Mouse (Mus musculus): Measurements from ENCODE around the gene Slc23a4.

Slc23a4 gene

GRCm38 (mm10) chr6:34988081-34988761 is at the start of gene Slc23a4:
Gene Slc23a4 (minus strand): TSS chr6:34988404.
- in situ Hi-C loops (cut with MboI, MseI): no loop called here

- in situ Hi-C loops (cut with MboI, MseI): loop anchor here (25.0 kb wide), 1 partner anchor 1596 kb away; no protein-coding TSS in a partner anchor
Measured at GRCm38 (mm10) chr6:35033341-35033740, 45.1 kb upstream of the Slc23a4 start.

GRCm38 (mm10) chr6:35032704-35033103 is 44.5 kb upstream of the Slc23a4 start:
- in situ Hi-C loops (cut with MboI, MseI): loop anchor here (25.0 kb wide), 1 partner anchor 1595 kb away; no protein-coding TSS in a partner anchor

GRCm38 (mm10) chr6:35030811-35031210 is 42.6 kb upstream of the Slc23a4 start:
- in situ Hi-C loops (cut with MboI, MseI): loop anchor here (25.0 kb wide), 1 partner anchor 1594 kb away; no protein-coding TSS in a partner anchor

GRCm38 (mm10) chr6:35030226-35030625 is 42.0 kb upstream of the Slc23a4 start:
- in situ Hi-C loops (cut with MboI, MseI): loop anchor here (25.0 kb wide), 1 partner anchor 1593 kb away; no protein-coding TSS in a partner anchor

GRCm38 (mm10) chr6:35028023-35028422 is 39.8 kb upstream of the Slc23a4 start:
- in situ Hi-C loops (cut with MboI, MseI): loop anchor here (25.0 kb wide), 1 partner anchor 1591 kb away; no protein-coding TSS in a partner anchor

GRCm38 (mm10) chr6:35027257-35027656 is 39.1 kb upstream of the Slc23a4 start:
- in situ Hi-C loops (cut with MboI, MseI): loop anchor here (25.0 kb wide), 1 partner anchor 1590 kb away; no protein-coding TSS in a partner anchor

GRCm38 (mm10) chr6:35016624-35017023 is 28.4 kb upstream of the Slc23a4 start:
- in situ Hi-C loops (cut with MboI, MseI): no loop called here

- in situ Hi-C loops (cut with MboI, MseI): no loop called here
Measured at GRCm38 (mm10) chr6:35011953-35012352, 23.7 kb upstream of the Slc23a4 start.

- in situ Hi-C loops (cut with MboI, MseI): no loop called here
Measured at GRCm38 (mm10) chr6:35010705-35011104, 22.5 kb upstream of the Slc23a4 start.

GRCm38 (mm10) chr6:35002261-35002669 is 14.1 kb upstream of the Slc23a4 start:
- in situ Hi-C loops (cut with MboI, MseI): no loop called here

- in situ Hi-C loops (cut with MboI, MseI): loop anchor here (5.0 kb wide), 1 partner anchor 52 kb away; no protein-coding TSS in a partner anchor
Measured at GRCm38 (mm10) chr6:34999101-34999500, 10.9 kb upstream of the Slc23a4 start.

- in situ Hi-C loops (cut with MboI, MseI): loop anchor here (5.0 kb wide), 1 partner anchor 49 kb away; no protein-coding TSS in a partner anchor
Measured at GRCm38 (mm10) chr6:34996496-34996895, 8.3 kb upstream of the Slc23a4 start.

- in situ Hi-C loops (cut with MboI, MseI): loop anchor here (5.0 kb wide), 1 partner anchor 48 kb away; no protein-coding TSS in a partner anchor
Measured at GRCm38 (mm10) chr6:34995265-34995681, 7.1 kb upstream of the Slc23a4 start.

- in situ Hi-C loops (cut with MboI, MseI): loop anchor here (5.0 kb wide), 1 partner anchor 47 kb away; no protein-coding TSS in a partner anchor
Measured at GRCm38 (mm10) chr6:34994692-34995091, 6.5 kb upstream of the Slc23a4 start.

GRCm38 (mm10) chr6:34989263-34989662 is 1.1 kb upstream of the Slc23a4 start:
- in situ Hi-C loops (cut with MboI, MseI): no loop called here

- in situ Hi-C loops (cut with MboI, MseI): no loop called here
Measured at GRCm38 (mm10) chr6:34987085-34987645, 1.0 kb downstream of the Slc23a4 start.

- in situ Hi-C loops (cut with MboI, MseI): no loop called here
Measured at GRCm38 (mm10) chr6:34980661-34981060, 7.5 kb downstream of the Slc23a4 start.

GRCm38 (mm10) chr6:34979291-34979690 is 8.9 kb downstream of the Slc23a4 start:
- in situ Hi-C loops (cut with MboI, MseI): no loop called here

- in situ Hi-C loops (cut with MboI, MseI): no loop called here
Measured at GRCm38 (mm10) chr6:34971181-34971580, 17.0 kb downstream of the Slc23a4 start.

- in situ Hi-C loops (cut with MboI, MseI): no loop called here
Measured at GRCm38 (mm10) chr6:34965819-34966539, 22.2 kb downstream of the Slc23a4 start.

- in situ Hi-C loops (cut with MboI, MseI): no loop called here
Measured at GRCm38 (mm10) chr6:34964550-34964949, 23.7 kb downstream of the Slc23a4 start.

Measured in T-helper 1 cell (primary cell).